Mouse (Mus musculus) liver, adult 2 months (tissue): ENCODE measurements around the gene Cdh10.

Experiments used
- CTCF ChIP-seq: fragments of 200-500 bp; IDR thresholded peaks from 2 replicates; pipeline ENCODE4 v1.5.1; 2011; ENCODE audit warnings: low read depth, low read length, control low read depth
- POLR2A ChIP-seq: fragments of 200-500 bp; IDR thresholded peaks from 2 replicates; pipeline ENCODE4 v1.6.1; 2011; ENCODE audit warnings: low read length, control low read depth; ENCODE audit not compliant: insufficient read depth; ENCODE audit errors: extremely low read depth

DNA sequence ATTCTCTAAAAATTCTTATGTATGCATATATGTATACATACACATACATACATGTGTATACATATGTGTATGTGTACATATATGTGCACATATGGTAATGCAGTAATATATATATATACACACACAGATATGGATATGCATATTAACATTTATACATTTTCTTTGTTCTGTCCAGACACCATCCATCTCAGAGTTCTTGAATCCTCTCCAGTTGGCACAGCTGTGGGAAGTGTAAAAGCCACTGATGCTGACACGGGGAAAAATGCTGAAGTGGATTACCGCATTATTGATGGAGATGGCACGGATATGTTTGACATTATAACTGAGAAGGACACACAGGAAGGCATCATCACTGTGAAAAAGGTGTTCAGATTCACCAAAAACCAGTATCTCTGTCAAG lies 166.1 kb downstream of the Cdh10 start:
- TF ChIP-seq CTCF (no peak), POLR2A (no peak)
